ENCODE assay signal across 8 mouse cellular contexts in genomic region chr3:104700751-104701335, GRCm38 (mm10).
A peak's percentile ranks its signal among the peaks of the same experiment; 100 is the strongest.
DNase-seq lines count a peak whose midpoint lies in the region; ATAC-seq and TF ChIP-seq lines count a peak whose summit lies in the region.

No protein-coding gene starts in this region.

- no peak overlapping the region for H3K4me3 ChIP-seq in E14TG2a.4 (replicated peaks; ENCODE audit: low read length)
- H3K4me3 ChIP-seq in forebrain, embryonic 15.5 days = no peak overlapping the region
- no peak overlapping the region for H3K4me3 ChIP-seq in layer of hippocampus, adult 2 months
- no peak overlapping the region for H3K4me3 ChIP-seq in lung, embryonic 14.5 days (ENCODE audit: low read depth, low read length)
- no peak overlapping the region for H3K4me3 ChIP-seq in olfactory bulb, adult 2 months (ENCODE audit: insufficient read depth, low read depth, low read length)

- TF ChIP-seq CTCF in E14TG2a.4 (conservative IDR thresholded peaks at IDR 0.05; ENCODE audit: low read length) = peak; percentile 61; the same call in 1 of the 2 replicates
- TF ChIP-seq CTCF in layer of hippocampus, adult 2 months (conservative IDR thresholded peaks at IDR 0.05) = peak; percentile 79
- TF ChIP-seq CTCF in lung, embryonic 14.5 days (IDR thresholded peaks at IDR 0.05; ENCODE audit: low read depth) = peak; percentile 88
- peak; percentile 71; the same call in 1 of the 2 replicates for TF ChIP-seq CTCF in olfactory bulb, adult 2 months (IDR thresholded peaks at IDR 0.05; ENCODE audit: insufficient read depth, low read depth, low read length)

- H3K27me3 ChIP-seq in E14TG2a.4 (ENCODE audit: insufficient read depth, low read length) = no peaks in the 10 kb centered on the region
- H3K27me3 ChIP-seq in forebrain, embryonic 15.5 days = no peaks in the 10 kb centered on the region
- no peaks in the 10 kb centered on the region for H3K27me3 ChIP-seq in lung, embryonic 14.5 days (ENCODE audit: insufficient read depth, low read length)

- no peak for TF ChIP-seq POLR2A in olfactory bulb, adult 2 months (IDR thresholded peaks at IDR 0.05; ENCODE audit: insufficient read depth, low read depth, low read length)

- H3K36me3 ChIP-seq in E14TG2a.4 (ENCODE audit: insufficient read depth, low read length) = no peaks in the 10 kb centered on the region
- H3K36me3 ChIP-seq in forebrain, embryonic 15.5 days = no peaks in the 10 kb centered on the region
- no peaks in the 10 kb centered on the region for H3K36me3 ChIP-seq in lung, embryonic 14.5 days (ENCODE audit: insufficient read depth)

- peak overlapping the region; percentile 21; the same call in 1 of the 2 replicates for H3K4me2 ChIP-seq in forebrain, embryonic 15.5 days (replicated peaks)
- H3K4me2 ChIP-seq in lung, embryonic 14.5 days = no peak overlapping the region

- H3K9me3 ChIP-seq in E14TG2a.4 (ENCODE audit: low read length) = no peaks in the 10 kb centered on the region
- H3K9me3 ChIP-seq in forebrain, embryonic 15.5 days = no peaks in the 10 kb centered on the region
- no peaks in the 10 kb centered on the region for H3K9me3 ChIP-seq in lung, embryonic 14.5 days (ENCODE audit: low read depth, low read length)

- peaks cover 19% of the 10 kb centered on the region for H3K4me1 ChIP-seq in E14TG2a.4 (replicated peaks; ENCODE audit: low read depth, low read length)
- no peaks in the 10 kb centered on the region for H3K4me1 ChIP-seq in forebrain, embryonic 15.5 days
- H3K4me1 ChIP-seq in lung, embryonic 14.5 days (ENCODE audit: insufficient read depth) = no peaks in the 10 kb centered on the region
- H3K4me1 ChIP-seq in olfactory bulb, adult 2 months (ENCODE audit: control insufficient read depth, insufficient read depth, low read length) = peaks cover 3% of the 10 kb centered on the region; the same call in 1 of the 2 replicates

- peak; percentile 81 for ATAC-seq in forebrain, embryonic 15.5 days (replicated peaks)
- peak; percentile 82 for ATAC-seq in lung, embryonic 14.5 days (ENCODE audit: insufficient read depth)

- DNase-seq in cerebellum, adult 11 months = peak; percentile 43
- DNase-seq in heart, postnatal 4 days = peak; percentile 89
- DNase-seq in layer of hippocampus, adult 2 months (ENCODE audit: low spot score in 2 of 2) = peak; percentile 58 to 67
- DNase-seq in lung, embryonic 14.5 days = peak; percentile 90
- DNase-seq in testis, postnatal 14 days (ENCODE audit: low spot score) = peak; percentile 81

- WGBS in forebrain, embryonic 15.5 days = 5% methylated on average over 23 of the region's 23 CpGs
- 5% methylated on average over 23 of the region's 23 CpGs for WGBS in lung, embryonic 14.5 days
- 6% methylated on average over 23 of the region's 23 CpGs for WGBS in olfactory bulb, adult 2 months

- no peak overlapping the region for H3K27ac ChIP-seq in forebrain, embryonic 15.5 days (replicated peaks)
- no peak overlapping the region for H3K27ac ChIP-seq in layer of hippocampus, adult 2 months
- no peak overlapping the region for H3K27ac ChIP-seq in lung, embryonic 14.5 days (ENCODE audit: low read depth)
- H3K27ac ChIP-seq in olfactory bulb, adult 2 months (ENCODE audit: insufficient read depth, low read depth, low read length) = no peak overlapping the region

- H3K9ac ChIP-seq in forebrain, embryonic 15.5 days (replicated peaks) = no peak overlapping the region
- H3K9ac ChIP-seq in lung, embryonic 14.5 days = no peak overlapping the region
